ENCODE assay signal across 8 mouse cellular contexts in the genomic region with DNA sequence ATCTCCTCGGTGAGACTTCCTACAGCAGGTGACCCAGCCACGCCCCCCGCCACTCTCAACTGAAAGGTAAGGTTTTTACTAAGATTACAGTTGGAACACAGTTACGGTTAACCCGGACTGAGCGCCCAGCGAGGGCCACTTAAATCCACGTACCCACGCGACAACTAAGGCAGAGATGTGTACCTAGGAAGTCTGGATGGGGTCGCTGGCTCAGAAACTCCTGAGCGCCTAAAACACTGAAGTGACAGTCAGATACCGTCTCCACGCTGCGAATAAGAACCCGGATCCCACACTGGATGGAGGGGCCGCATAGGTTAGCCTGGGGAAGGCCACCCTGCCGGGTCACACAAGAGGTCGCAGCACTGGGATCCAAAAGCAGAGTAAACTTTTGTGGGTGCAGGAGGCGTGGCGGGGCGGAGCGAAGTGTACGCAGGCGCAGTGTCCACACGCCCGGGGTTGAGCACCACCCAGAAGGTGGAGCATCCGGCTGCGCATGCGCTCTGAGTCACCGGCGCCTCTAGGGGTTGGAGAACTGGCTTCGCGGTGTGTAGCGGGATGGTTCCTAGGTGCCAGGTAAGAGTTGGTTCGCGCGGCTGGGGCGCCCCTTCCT. TPM values are rescaled to one million over a fixed set of nuclear protein-coding genes. Genes with fewer than 3 reads are reported as not detected.
A peak's percentile ranks its signal among the peaks of the same experiment; 100 is the strongest.
DNase-seq lines count a peak whose midpoint lies in the region; ATAC-seq and TF ChIP-seq lines count a peak whose summit lies in the region.

Gene Mocs2 (plus strand): TSS at position 486 of the 610 bp plus-strand sequence.

- H3K27ac ChIP-seq in embryonic facial prominence, embryonic 13.5 days, result 0 out of 2 replicates have a peak within 1 kb of the TSS, but pooled peaks have one; percentile 16
- H3K27ac ChIP-seq in heart, adult 2 months, result peak within 1 kb of the TSS; percentile 76
- no peak within 1 kb of the TSS for H3K27ac ChIP-seq in limb, embryonic 13.5 days
- H3K27ac ChIP-seq in midbrain, embryonic 16.5 days (ENCODE audit: low read length), result no peak within 1 kb of the TSS

- peak within 1 kb of the TSS; percentile 70 for H3K4me2 ChIP-seq in embryonic facial prominence, embryonic 13.5 days
- peak within 1 kb of the TSS; percentile 86 for H3K4me2 ChIP-seq in limb, embryonic 13.5 days (replicated peaks)
- peak within 1 kb of the TSS; percentile 98 for H3K4me2 ChIP-seq in midbrain, embryonic 16.5 days (ENCODE audit: low read length)

- peaks cover 8% of the 10 kb centered on the region for H3K4me1 ChIP-seq in embryonic facial prominence, embryonic 13.5 days
- 0 out of 2 replicates have a peak, but pooled peaks cover 1% of the 10 kb centered on the region for H3K4me1 ChIP-seq in heart, adult 2 months (ENCODE audit: control insufficient read depth, insufficient read depth, low read length)
- H3K4me1 ChIP-seq in limb, embryonic 13.5 days, result peaks cover 12% of the 10 kb centered on the region
- peaks cover 11% of the 10 kb centered on the region for H3K4me1 ChIP-seq in midbrain, embryonic 16.5 days (ENCODE audit: control insufficient read depth, insufficient read depth, low read length)

- peaks cover 18% of the 10 kb centered on the region for H3K36me3 ChIP-seq in embryonic facial prominence, embryonic 13.5 days
- peaks cover under 1% of the 10 kb centered on the region; the same call in 1 of the 2 replicates for H3K36me3 ChIP-seq in heart, adult 2 months (ENCODE audit: control insufficient read depth, insufficient read depth, low read length)
- H3K36me3 ChIP-seq in limb, embryonic 13.5 days, result peaks cover 16% of the 10 kb centered on the region
- no peaks in the 10 kb centered on the region for H3K36me3 ChIP-seq in midbrain, embryonic 16.5 days (ENCODE audit: control insufficient read depth, insufficient read depth, low read length)

- TF ChIP-seq POLR2A in heart, adult 2 months (IDR thresholded peaks at IDR 0.05; ENCODE audit: insufficient read depth, low read depth, low read length), result peak; percentile 88

- peaks cover 2% of the 10 kb centered on the region for H3K79me2 ChIP-seq in heart, adult 2 months (replicated peaks; ENCODE audit: control insufficient read depth, insufficient read depth, low read length)

- H3K4me3 ChIP-seq in embryonic facial prominence, embryonic 13.5 days, result peak within 1 kb of the TSS; percentile 76
- peak within 1 kb of the TSS; percentile 77 for H3K4me3 ChIP-seq in heart, adult 2 months
- peak within 1 kb of the TSS; percentile 71 for H3K4me3 ChIP-seq in limb, embryonic 13.5 days
- H3K4me3 ChIP-seq in midbrain, embryonic 16.5 days (ENCODE audit: low read depth, low read length), result peak within 1 kb of the TSS; percentile 80

- no peaks in the 10 kb centered on the region for H3K27me3 ChIP-seq in embryonic facial prominence, embryonic 13.5 days
- H3K27me3 ChIP-seq in heart, adult 2 months (ENCODE audit: control insufficient read depth, insufficient read depth, low read length), result no peaks in the 10 kb centered on the region
- no peaks in the 10 kb centered on the region for H3K27me3 ChIP-seq in limb, embryonic 13.5 days
- H3K27me3 ChIP-seq in midbrain, embryonic 16.5 days (ENCODE audit: control insufficient read depth, insufficient read depth, low read depth, low read length), result no peaks in the 10 kb centered on the region

- peak; percentile 99 for ATAC-seq in embryonic facial prominence, embryonic 13.5 days (ENCODE audit: insufficient number of reproducible peaks, insufficient read depth, low FRiP score, low TSS enrichment, low read depth)
- peak; percentile 98 for ATAC-seq in limb, embryonic 13.5 days (ENCODE audit: low FRiP score, low read depth)
- ATAC-seq in midbrain, embryonic 16.5 days, result peak; percentile 100

- intact Hi-C loops in heart, adult 2 months (cut with DNase I), result no loop called here

- H3K9ac ChIP-seq in embryonic facial prominence, embryonic 13.5 days, result peak within 1 kb of the TSS; percentile 76
- peak within 1 kb of the TSS; percentile 86 for H3K9ac ChIP-seq in heart, adult 2 months (ENCODE audit: low read depth, low read length)
- H3K9ac ChIP-seq in limb, embryonic 13.5 days, result peak within 1 kb of the TSS; percentile 76
- H3K9ac ChIP-seq in midbrain, embryonic 16.5 days (ENCODE audit: low read depth, low read length), result peak within 1 kb of the TSS; percentile 69

- no peak for TF ChIP-seq EP300 in heart, adult 2 months (IDR thresholded peaks at IDR 0.05; ENCODE audit: insufficient read depth, low read depth, low read length)

- TF ChIP-seq CTCF in heart, adult 2 months (IDR thresholded peaks at IDR 0.05), result peak; percentile 24

- H3K9me3 ChIP-seq in embryonic facial prominence, embryonic 13.5 days, result no peaks in the 10 kb centered on the region
- H3K9me3 ChIP-seq in limb, embryonic 13.5 days, result no peaks in the 10 kb centered on the region
- H3K9me3 ChIP-seq in midbrain, embryonic 16.5 days (replicated peaks; ENCODE audit: control insufficient read depth, low read length, poor library complexity, severe bottlenecking), result no peaks in the 10 kb centered on the region

- DNase-seq in 3134 (ENCODE audit: extremely low read depth, insufficient read length, low spot score), result peak; percentile 85
- DNase-seq in adrenal gland, postnatal 36 days, result peak; percentile 97 to 99
- peak; percentile 95 to 96 for DNase-seq in heart, adult 2 months
- peak; percentile 92 to 96 for DNase-seq in kidney, adult 8-10 months
- DNase-seq in spleen, postnatal 10 days (ENCODE audit: low spot score in 2 of 2), result peak; percentile 89 to 98

- under 1% methylated on average over 39 of the region's 39 CpGs for WGBS in embryonic facial prominence, embryonic 13.5 days
- WGBS in heart, adult 2 months, result 1% methylated on average over 39 of the region's 39 CpGs
- WGBS in limb, embryonic 13.5 days, result under 1% methylated on average over 39 of the region's 39 CpGs
- under 1% methylated on average over 39 of the region's 39 CpGs for WGBS in midbrain, embryonic 16.5 days

RNA-seq across cellular contexts. Expression of gene Mocs2, which starts in this region (rescaled TPM):
- total RNA-seq in adrenal gland, postnatal 36 days (2021), result 100 to 1,000 TPM; 152 to 180 TPM
- polyA plus RNA-seq in embryonic facial prominence, embryonic 13.5 days (2015; fragmentation: Nextera tagmentation; extraction: Ambion mirVana), result 100 TPM in 2 replicates
- total RNA-seq in heart, adult 2 months (2021), result 10 to 100 TPM; 30.6 to 32.5 TPM
- 17.1 and 32.7 TPM in 2 replicates for polyA plus RNA-seq in heart, adult 2 months (2012; rRNA removed)
- 108 and 110 TPM in 2 replicates for polyA plus RNA-seq in limb, embryonic 13.5 days (2015; fragmentation: Nextera tagmentation; extraction: Ambion mirVana)
- 120 and 127 TPM in 2 replicates for polyA plus RNA-seq in midbrain, embryonic 16.5 days (2015; fragmentation: Nextera tagmentation; extraction: Ambion mirVana)

Comparison
In these comparisons a context has a peak if more than half of its experiments do, and no peak if none do; other contexts are left out.
1. RNA of gene Mocs2 (total RNA-seq): 152 to 180 TPM in adrenal gland, postnatal 36 days; 30.6 to 32.5 TPM in heart, adult 2 months; every median in the first group is over 4 times any median in the second.
2. H3K27ac ChIP-seq: peak in embryonic facial prominence, embryonic 13.5 days (single experiment) and heart, adult 2 months (single experiment); none in limb, embryonic 13.5 days (single experiment) and midbrain, embryonic 16.5 days (single experiment).
3. Peak in every context shown above with its lines, with median percentiles within 50 percentile points of each other: DNase-seq, ATAC-seq, H3K4me2 ChIP-seq, H3K4me3 ChIP-seq and H3K9ac ChIP-seq.